Mouse (Mus musculus) adrenal gland, postnatal 0 days (tissue): ENCODE measurements around the gene Gm10600. TPM values are rescaled to one million over a fixed set of nuclear protein-coding genes. Genes with fewer than 3 reads are reported as not detected.

Experiments
- polyA plus RNA-seq: library from polyadenylated mRNA; unstranded; fragments of >200 nt; fragmentation: Nextera tagmentation; extraction: Ambion mirVana; gene quantifications from 2 replicates; pipeline ENCODE4 v1.2.1, GENCODE M21; 2015

Gene Gm10600
- not detected in 2 replicates for polyA plus RNA-seq

GRCm38 (mm10) chr4:42240339-42240738 lies at the start of gene Gm10600:
Gene Gm10600 (plus strand): TSS chr4:42240639.

GRCm38 (mm10) chr4:42255467-42255866 lies 15.0 kb downstream of the Gm10600 start, which contains the start of gene Ccl21b:
Gene Ccl21b (plus strand): TSS chr4:42255767.

Other genes with a start within 250 kb of the Gm10600 start
- gene Gm21093, start 205.9 kb upstream of the Gm10600 start, polyA plus RNA-seq: 0.08 and 0.09 TPM in 2 replicates
- not detected in 2 replicates for gene Gm3893, start 149.4 kb upstream of the Gm10600 start, polyA plus RNA-seq
- gene Gm13304, start 125.8 kb upstream of the Gm10600 start, polyA plus RNA-seq: not detected in 2 replicates
- 7.8 and 16.9 TPM in 2 replicates for gene Gm13306, start 87.2 kb upstream of the Gm10600 start, polyA plus RNA-seq
- 0.59 TPM in 1 of 2 replicates, not detected in the other for gene Gm13305, start 72.0 kb upstream of the Gm10600 start, polyA plus RNA-seq
- not detected in 2 replicates for gene Ccl21b, start 15.1 kb downstream of the Gm10600 start, polyA plus RNA-seq
- gene Gm21953, start 53.6 kb downstream of the Gm10600 start, polyA plus RNA-seq: 1.4 TPM in 2 replicates
- not detected in 2 replicates for gene Fam205a3, start 77.7 kb downstream of the Gm10600 start, polyA plus RNA-seq
- 1.4 TPM in 2 replicates for gene Gm21586, start 198.7 kb downstream of the Gm10600 start, polyA plus RNA-seq
- 0.09 and 0.10 TPM in 2 replicates for gene Gm2163, start 226.1 kb downstream of the Gm10600 start, polyA plus RNA-seq